Mouse (Mus musculus): ENCODE measurements around the gene Cdc42ep4.

Cdc42ep4 gene

GRCm38 (mm10) chr11:113777878-113778464, 26.3 kb upstream of the Cdc42ep4 start:
- DNase-seq (ENCODE audit: low spot score): no peak

GRCm38 (mm10) chr11:113776851-113777511, 25.3 kb upstream of the Cdc42ep4 start:
- DNase-seq (ENCODE audit: low spot score): no peak

GRCm38 (mm10) chr11:113774773-113775172, 23.1 kb upstream of the Cdc42ep4 start:
- DNase-seq (ENCODE audit: low spot score): no peak

- DNase-seq (ENCODE audit: low spot score): no peak
These were observed 21.5 kb upstream of the Cdc42ep4 start for GRCm38 (mm10) chr11:113773191-113773590.

- DNase-seq (ENCODE audit: low spot score): no peak
These were observed 19.5 kb upstream of the Cdc42ep4 start for GRCm38 (mm10) chr11:113771187-113771586.

GRCm38 (mm10) chr11:113768356-113768755, 16.7 kb upstream of the Cdc42ep4 start:
- no peak for DNase-seq (ENCODE audit: low spot score)

GRCm38 (mm10) chr11:113767285-113767684, 15.6 kb upstream of the Cdc42ep4 start:
- no peak for DNase-seq (ENCODE audit: low spot score)

GRCm38 (mm10) chr11:113766284-113766985, 14.8 kb upstream of the Cdc42ep4 start:
- DNase-seq (ENCODE audit: low spot score): no peak

GRCm38 (mm10) chr11:113764132-113764849, 12.6 kb upstream of the Cdc42ep4 start:
- no peak for DNase-seq (ENCODE audit: low spot score)

GRCm38 (mm10) chr11:113763449-113763848, 11.8 kb upstream of the Cdc42ep4 start:
- DNase-seq (ENCODE audit: low spot score): no peak

- no peak for DNase-seq (ENCODE audit: low spot score)
These were observed 10.6 kb upstream of the Cdc42ep4 start for GRCm38 (mm10) chr11:113762136-113762797.

GRCm38 (mm10) chr11:113761646-113762045, 10.0 kb upstream of the Cdc42ep4 start:
- no peak for DNase-seq (ENCODE audit: low spot score)

GRCm38 (mm10) chr11:113760476-113760875, 8.8 kb upstream of the Cdc42ep4 start:
- DNase-seq (ENCODE audit: low spot score): no peak

GRCm38 (mm10) chr11:113758851-113759250, 7.2 kb upstream of the Cdc42ep4 start:
- no peak for DNase-seq (ENCODE audit: low spot score)

- DNase-seq (ENCODE audit: low spot score): no peak
These were observed 4.9 kb upstream of the Cdc42ep4 start for GRCm38 (mm10) chr11:113756578-113756977.

- no peak for DNase-seq (ENCODE audit: low spot score)
These were observed 4.2 kb upstream of the Cdc42ep4 start for GRCm38 (mm10) chr11:113755878-113756277.

GRCm38 (mm10) chr11:113754845-113755244, 3.2 kb upstream of the Cdc42ep4 start:
- DNase-seq (ENCODE audit: low spot score): no peak

- no peak for DNase-seq (ENCODE audit: low spot score)
These were observed 1.2 kb upstream of the Cdc42ep4 start for GRCm38 (mm10) chr11:113752685-113753430.

GRCm38 (mm10) chr11:113752158-113752661, 529 bp upstream of the Cdc42ep4 start:
- no peak for DNase-seq (ENCODE audit: low spot score)

GRCm38 (mm10) chr11:113750571-113751483, 854 bp downstream of the Cdc42ep4 start:
- peak; percentile 25 for DNase-seq (ENCODE audit: low spot score)
